Mouse (Mus musculus): ENCODE data around the gene Cadps2.

Gene Cadps2

DNA sequence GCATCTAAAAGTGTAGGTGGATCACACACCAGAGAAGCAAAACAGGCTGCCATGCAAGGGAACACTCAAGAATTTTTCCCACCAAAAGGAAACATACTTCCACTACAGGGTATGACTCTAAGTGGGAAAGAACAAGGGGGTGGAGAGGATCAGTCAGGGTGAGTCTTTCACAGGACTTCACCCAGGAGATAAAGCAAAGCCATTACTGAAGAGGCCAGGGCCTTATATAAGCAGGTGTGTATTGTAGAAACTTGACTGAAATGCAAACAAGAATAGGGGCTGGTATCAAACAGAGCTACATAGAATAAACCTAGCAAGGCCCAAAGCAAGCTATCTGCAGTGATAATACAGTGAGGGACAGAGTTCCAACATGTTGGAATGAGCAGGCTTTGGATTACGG is 271.6 kb downstream of the Cadps2 start:
- in situ Hi-C loops (cut with MboI, MseI), result no loop called here

DNA sequence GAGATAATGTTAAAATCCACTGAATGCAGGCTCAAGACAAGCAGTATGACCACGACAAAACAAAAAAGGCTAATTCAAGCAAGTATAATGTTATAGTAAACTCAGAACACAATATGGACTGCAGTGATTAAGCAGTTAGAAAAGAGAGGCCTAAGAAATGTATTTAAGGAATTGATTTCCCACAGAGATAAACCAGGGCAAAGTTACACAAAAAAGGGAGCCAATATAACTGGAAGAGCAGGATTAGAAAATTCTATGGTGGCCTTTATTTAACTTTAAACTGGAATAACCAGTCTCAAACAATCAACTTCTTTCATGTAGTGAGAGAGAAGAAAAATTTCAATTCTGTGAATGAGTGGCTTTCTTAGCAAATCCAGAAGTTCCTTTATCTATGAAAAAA is 289.3 kb downstream of the Cadps2 start:
- in situ Hi-C loops (cut with MboI, MseI), result no loop called here

DNA sequence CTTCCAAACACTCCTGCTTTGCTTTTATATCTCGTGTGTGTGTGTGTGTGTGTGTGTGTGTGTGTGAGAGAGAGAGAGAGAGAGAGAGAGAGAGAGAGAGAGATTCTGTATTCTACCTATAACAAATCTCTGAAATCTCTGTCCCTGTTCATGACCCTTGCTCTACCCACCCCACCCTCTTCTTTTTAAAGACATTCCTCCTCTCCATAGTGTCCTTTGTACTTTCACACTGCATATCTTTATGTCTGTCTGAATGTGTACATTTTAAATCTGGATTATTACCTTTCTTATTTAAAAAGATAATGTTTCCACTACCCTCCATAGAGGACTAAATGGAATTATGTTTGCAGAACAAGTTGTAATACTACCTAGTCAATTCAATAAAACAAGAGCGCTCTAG is 315.5 kb downstream of the Cadps2 start:
- in situ Hi-C loops (cut with MboI, MseI), result no loop called here

- in situ Hi-C loops (cut with MboI, MseI), result no loop called here
Observed at GRCm38 (mm10) chr6:23522556-23522955, 316.7 kb downstream of the Cadps2 start.

DNA sequence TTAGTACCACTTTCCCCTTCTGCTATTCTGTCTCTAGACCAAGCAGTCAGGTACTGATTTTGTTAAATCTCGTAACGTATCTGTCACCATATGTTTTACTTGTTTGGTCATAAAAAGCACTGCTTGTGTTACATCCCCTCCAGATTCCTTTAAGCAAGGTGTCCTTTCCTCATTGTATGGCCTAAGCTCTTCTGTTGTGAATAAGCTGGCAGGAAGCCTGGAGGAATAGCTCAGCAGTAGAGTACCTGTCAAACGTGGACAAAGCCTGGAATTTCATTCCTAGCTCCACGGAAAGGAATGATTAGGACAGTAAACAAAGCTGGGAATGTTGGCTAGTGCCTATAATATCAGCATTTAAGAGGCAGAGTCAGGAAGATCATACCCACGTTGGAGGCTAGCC is 340.6 kb downstream of the Cadps2 start:
- in situ Hi-C loops (cut with MboI, MseI), result loop anchor here (25.0 kb wide), 1 partner anchor 889 kb away; no protein-coding TSS in a partner anchor

DNA sequence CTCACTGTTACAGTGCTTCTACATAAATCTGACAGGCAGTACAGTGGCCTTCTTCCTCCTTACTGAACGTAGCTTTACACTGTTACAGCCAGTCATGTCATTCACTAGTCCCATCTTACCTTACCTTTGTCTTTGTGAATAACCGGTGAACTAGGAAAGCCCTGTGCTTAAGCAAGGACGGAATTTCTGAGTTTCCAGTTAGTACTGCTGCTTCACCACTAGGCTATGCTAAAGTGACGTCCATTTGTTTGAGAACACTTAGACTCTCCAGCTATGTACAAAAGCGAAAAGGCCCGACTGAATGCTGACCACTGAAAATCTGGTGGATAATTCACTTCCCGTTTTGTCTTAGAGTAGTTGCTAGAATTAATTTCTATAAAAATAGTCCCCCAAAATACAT is 347.4 kb downstream of the Cadps2 start:
- in situ Hi-C loops (cut with MboI, MseI), result loop anchor here (25.0 kb wide), 1 partner anchor 895 kb away; no protein-coding TSS in a partner anchor

DNA sequence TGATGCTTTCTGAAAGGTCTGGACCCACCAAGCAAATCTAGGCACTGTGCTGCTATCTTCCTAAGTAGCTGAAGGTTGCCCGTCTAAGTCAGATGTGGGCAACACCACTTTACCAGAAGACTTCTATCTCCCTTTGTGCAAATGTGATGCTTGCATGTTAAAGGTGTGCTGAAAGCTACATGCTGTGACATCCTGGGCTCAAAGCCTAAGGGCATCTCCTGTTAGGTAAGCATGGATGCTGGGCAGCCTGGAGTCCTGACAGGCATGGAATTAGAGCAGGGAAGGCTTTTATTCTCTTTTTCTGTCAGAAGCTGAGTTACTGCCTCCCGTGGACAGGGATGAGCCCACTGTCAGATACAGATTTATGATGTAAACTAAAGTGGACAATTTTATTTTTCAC is 348.8 kb downstream of the Cadps2 start:
- in situ Hi-C loops (cut with MboI, MseI), result loop anchor here (25.0 kb wide), 1 partner anchor 897 kb away; no protein-coding TSS in a partner anchor

DNA sequence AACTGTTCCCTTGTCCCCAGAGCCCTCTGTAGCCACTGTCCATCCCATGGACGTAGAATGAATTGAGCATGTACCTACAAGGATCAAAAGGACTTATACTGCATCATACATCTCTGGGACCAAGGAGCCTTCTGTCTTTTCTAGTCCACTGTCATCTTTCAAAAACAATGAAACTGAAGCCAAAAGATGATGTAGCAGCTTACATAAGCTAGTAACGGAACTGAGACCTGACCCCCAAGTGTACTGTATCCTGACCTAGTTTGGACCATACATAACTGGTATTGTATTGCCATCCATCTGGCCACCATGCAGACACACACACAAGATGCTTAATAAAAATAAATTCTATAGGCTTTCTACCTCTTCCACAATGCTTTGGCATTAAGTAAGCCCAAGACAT is 350.2 kb downstream of the Cadps2 start:
- in situ Hi-C loops (cut with MboI, MseI), result loop anchor here (25.0 kb wide), 1 partner anchor 898 kb away; no protein-coding TSS in a partner anchor

DNA sequence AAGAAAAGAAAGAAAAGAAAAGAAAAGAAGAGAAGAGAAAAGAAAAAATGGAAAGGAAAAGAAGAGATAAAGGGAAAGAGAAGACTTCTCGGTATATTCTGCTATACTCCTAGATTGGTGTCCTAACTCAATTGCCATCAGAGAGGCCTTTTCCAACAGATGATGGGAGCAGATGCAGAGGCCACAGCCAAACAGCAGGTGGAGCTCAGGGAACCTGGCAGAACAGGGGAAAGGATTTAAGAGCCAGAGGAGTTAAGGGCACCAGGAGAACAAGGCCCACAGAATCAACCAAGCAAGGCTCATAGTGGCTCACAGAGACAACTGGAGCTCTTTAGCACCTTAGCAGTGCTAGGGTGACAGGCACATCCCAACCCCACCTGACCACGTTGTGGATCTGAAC is 366.5 kb downstream of the Cadps2 start:
- in situ Hi-C loops (cut with MboI, MseI), result no loop called here

- in situ Hi-C loops (cut with MboI, MseI), result no loop called here
Observed at GRCm38 (mm10) chr6:23471830-23472229, 367.4 kb downstream of the Cadps2 start.

DNA sequence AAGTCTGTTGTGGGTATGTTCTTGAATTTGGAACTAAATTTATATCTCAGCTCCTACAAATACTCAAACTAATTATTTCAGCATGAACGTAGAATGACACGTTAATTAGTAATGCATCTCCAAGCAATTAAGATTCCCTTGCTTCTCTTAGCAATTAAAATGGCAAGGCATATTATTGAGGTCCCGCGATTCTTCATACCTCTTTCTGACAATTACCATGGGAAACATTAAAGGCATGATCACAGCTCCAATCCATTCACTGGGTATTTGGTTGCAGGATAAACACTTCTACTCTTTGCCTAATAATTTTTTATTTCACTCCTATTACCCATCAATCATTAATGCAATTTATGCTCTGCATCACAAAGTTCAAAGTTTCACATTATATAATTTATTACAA is 371.3 kb downstream of the Cadps2 start:
- in situ Hi-C loops (cut with MboI, MseI), result no loop called here

GRCm38 (mm10) chr6:23462600-23463280 is 376.5 kb downstream of the Cadps2 start:
- in situ Hi-C loops (cut with MboI, MseI), result loop anchor here (5.0 kb wide), 1 partner anchor 280 kb away; no protein-coding TSS in a partner anchor

DNA sequence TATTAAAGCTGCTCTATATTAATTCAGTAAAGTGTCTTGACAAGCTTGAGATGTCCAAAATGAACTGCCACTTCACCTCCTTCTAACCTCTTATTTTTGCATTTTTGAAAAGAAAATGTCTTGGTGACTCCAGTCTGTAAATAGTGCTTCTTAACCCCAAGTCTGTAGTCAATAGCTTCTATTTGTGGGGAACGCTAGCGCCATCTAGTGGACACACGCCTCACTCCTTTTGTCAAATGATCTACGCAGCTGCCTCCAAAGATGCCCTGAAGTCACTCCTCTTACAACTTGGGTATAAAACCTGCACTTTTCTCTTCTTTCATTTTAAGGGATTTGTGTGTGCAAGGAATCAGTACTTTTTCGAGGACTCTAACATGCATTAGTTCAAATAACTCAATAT is 381.5 kb downstream of the Cadps2 start:
- in situ Hi-C loops (cut with MboI, MseI), result no loop called here

DNA sequence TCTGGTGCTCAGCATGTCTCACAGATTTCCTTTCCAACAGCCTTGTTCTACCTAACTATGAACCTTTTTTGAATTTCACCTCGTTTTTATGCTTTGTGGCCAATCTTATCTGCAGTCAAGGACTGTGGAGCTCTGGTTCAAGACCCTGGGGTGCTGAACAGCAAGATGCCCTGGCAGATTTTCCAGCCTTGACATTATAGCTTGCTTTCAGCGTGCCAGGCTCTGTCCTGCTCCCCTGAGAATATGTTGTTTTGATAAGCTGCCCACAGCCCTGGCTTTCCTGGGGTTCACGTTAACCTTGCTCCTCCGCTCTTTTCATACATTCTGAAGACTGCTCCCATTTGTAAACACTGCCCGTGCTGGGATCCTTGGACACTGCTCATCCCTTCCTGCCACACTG is 385.3 kb downstream of the Cadps2 start:
- in situ Hi-C loops (cut with MboI, MseI), result no loop called here

DNA sequence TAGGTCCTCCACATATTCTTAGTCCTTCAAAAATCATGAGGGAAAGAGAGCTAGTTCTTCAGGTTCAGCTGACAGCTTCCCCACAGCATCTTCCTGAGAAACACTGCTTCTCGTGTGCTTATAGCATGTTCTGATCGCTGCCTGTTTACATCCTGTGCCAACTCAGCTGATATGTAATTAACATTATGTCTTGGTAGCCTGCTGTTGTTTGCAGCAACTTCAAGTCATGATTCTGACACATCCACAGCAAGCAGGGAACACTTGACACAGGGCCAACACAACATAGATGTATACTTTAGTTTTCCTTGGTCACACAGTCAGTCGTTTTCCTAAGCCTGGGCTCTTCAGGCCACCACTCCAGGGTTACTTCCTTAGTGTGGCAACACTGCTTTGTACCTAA is 399.3 kb downstream of the Cadps2 start:
- in situ Hi-C loops (cut with MboI, MseI), result no loop called here

GRCm38 (mm10) chr6:23410256-23411049 is 428.8 kb downstream of the Cadps2 start:
- in situ Hi-C loops (cut with MboI, MseI), result no loop called here

DNA sequence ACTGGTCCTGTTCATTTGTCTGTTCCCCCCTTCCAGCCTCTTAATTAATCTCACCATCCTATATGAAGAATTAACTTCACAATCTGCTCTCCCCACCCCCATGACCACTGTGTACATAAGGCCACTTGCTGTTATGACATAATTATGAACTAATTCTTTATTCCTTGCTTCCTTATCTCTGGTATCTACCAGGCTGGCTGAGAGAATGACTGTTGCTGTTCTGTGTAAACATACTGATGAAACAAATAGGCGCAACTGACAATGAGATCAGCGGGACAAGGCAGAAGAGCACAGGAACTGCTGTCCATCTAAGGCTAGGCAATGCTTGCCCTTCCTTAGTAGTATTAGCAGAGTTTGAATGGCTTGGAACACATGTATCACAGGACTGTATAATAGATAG is 445.1 kb downstream of the Cadps2 start:
- in situ Hi-C loops (cut with MboI, MseI), result no loop called here

- in situ Hi-C loops (cut with MboI, MseI), result no loop called here
Observed at GRCm38 (mm10) chr6:23392711-23393110, 446.5 kb downstream of the Cadps2 start.

DNA sequence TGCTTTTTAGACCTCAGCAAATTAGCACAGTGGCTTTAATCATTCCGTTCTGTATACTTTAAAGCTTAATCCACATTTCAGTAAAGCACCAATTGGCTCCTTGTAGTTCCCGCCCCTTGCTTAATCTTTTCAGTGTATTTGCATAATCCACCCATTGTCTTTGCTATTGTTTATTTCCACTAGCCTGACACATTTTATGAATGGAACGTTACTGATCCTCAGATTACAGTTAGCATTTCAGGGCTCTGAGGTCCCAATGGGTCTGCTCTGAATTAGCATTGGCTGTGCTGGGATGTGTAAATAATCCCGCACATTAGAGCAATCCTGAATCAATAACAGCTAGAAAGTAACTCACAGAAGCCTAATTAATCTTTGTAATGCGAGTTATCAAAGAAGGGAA is 452.5 kb downstream of the Cadps2 start:
- in situ Hi-C loops (cut with MboI, MseI), result no loop called here

- in situ Hi-C loops (cut with MboI, MseI), result no loop called here
Observed at GRCm38 (mm10) chr6:23383004-23383347, 456.2 kb downstream of the Cadps2 start.

DNA sequence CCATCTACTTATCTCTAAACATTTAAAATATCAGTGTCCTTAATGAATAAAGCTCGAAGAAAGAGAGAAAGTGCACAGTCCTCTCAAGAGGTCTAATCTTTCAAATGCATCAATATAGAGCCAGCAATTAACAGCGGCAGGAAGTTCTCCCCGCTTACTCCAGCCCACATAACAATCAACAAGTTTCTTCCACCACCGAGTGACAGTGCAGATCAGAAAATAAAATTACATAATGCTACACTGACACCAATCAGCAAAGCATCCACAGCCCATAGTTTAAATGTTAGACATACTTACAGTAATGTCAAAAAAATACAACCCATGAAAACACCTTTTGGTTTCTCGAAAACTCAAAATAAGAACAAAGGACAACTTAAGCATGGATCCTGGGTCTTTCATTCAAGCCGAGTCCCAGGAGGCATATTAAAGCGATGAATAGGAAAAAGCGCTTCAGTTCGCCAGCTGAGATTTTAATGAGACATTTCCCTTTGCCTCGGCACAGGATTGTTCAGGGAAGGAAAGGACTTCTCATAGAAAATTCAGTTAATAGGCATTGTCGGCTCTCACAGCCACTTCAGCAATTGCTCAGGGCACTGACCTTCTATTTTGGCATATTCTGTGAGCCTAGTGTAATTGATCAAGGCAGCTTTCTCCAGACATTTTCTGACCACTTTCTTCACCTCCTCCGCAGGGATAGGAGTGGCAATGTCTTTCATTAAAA is 456.8 kb downstream of the Cadps2 start:
- in situ Hi-C loops (cut with MboI, MseI), result no loop called here

GRCm38 (mm10) chr6:23376327-23376726 is 462.9 kb downstream of the Cadps2 start:
- in situ Hi-C loops (cut with MboI, MseI), result no loop called here
